ENCODE assay signal across 10 mouse cellular contexts in the genomic region with DNA sequence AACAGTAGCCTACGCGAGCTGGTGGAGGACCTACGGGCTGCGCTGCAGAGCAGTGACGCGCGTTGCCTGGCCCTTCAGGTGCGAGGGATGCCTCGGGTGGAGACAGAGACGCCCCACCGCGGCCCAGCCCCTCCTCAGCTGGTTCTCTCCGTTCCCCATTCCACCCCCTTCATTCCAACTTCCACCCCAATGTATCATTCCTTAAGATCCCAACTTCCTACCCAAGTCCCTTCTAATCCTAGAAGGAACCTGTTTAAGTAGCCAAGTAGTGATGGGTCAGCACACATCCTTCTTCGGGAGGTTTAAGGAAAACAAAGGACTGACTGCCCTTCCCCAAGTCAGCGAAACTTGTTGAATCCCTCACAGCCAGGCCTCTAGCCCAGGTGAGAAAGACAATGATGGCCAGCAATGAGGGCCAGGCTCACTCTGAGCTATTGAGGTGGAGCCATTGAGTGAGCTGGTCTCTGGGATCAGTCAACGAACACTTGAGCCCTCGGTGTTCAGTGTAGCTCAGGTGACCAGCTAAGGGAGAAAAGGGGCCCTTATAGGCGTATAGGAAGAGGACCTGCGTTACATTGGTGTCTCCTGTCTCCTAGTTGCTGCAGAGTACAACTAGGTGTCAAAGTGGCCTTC. TPM values are rescaled to one million over a fixed set of nuclear protein-coding genes. Genes with fewer than 3 reads are reported as not detected.
DNase-seq lines count a peak whose midpoint lies in the region; ATAC-seq lines count a peak whose summit lies in the region.
"Had no signal": no experiment of that assay in that cellular context is flagged by ENCODE, and none has a peak within 500 bp of the region (broad histone marks: within the 10 kb centered on the region; RNA-seq: fewer than 3 reads in every experiment).

No protein-coding gene starts in this region.

- no peaks in the 10 kb centered on the region for H3K9me3 ChIP-seq in heart, embryonic 12.5 days (replicated peaks)
- no peaks in the 10 kb centered on the region; the same call in 1 of the 2 replicates for H3K9me3 ChIP-seq in hindbrain, embryonic 12.5 days (replicated peaks)
- no peaks in the 10 kb centered on the region for H3K9me3 ChIP-seq in midbrain, embryonic 13.5 days

- peaks cover 85% of the 10 kb centered on the region for H3K27me3 ChIP-seq in heart, embryonic 12.5 days (replicated peaks)
- H3K27me3 ChIP-seq in hindbrain, embryonic 12.5 days: peaks cover 64% of the 10 kb centered on the region
- H3K27me3 ChIP-seq in midbrain, embryonic 13.5 days: peaks cover 60% of the 10 kb centered on the region
- H3K27me3 ChIP-seq: CH12.LX had no signal

- DNase-seq in heart, adult 9 months (ENCODE audit: low spot score in 2 of 2): no peak
- DNase-seq in R1 (ENCODE audit: low read depth, low spot score): peak; percentile 23
- no peak for DNase-seq in urinary bladder, adult 18-20 months (ENCODE audit: low spot score in 2 of 2)

- H3K27ac ChIP-seq in heart, embryonic 12.5 days (ENCODE audit: poor library complexity, severe bottlenecking): no peak overlapping the region
- peak overlapping the region; percentile 70 for H3K27ac ChIP-seq in hindbrain, embryonic 12.5 days
- H3K27ac ChIP-seq in midbrain, embryonic 13.5 days: peak overlapping the region; percentile 45; the same call in 1 of the 2 replicates
- H3K27ac ChIP-seq: macrophage had no signal

- peaks cover 37% of the 10 kb centered on the region for H3K4me1 ChIP-seq in heart, embryonic 12.5 days (replicated peaks)
- H3K4me1 ChIP-seq in hindbrain, embryonic 12.5 days: peaks cover 31% of the 10 kb centered on the region
- H3K4me1 ChIP-seq in midbrain, embryonic 13.5 days (replicated peaks): peaks cover 38% of the 10 kb centered on the region

- peak; percentile 16; the same call in 1 of the 2 replicates for ATAC-seq in heart, embryonic 12.5 days (ENCODE audit: insufficient number of reproducible peaks, low FRiP score)
- no peak for ATAC-seq in hindbrain, embryonic 12.5 days (ENCODE audit: low FRiP score)
- ATAC-seq in midbrain, embryonic 13.5 days: peak; percentile 76
- ATAC-seq in frontal cortex, adult (ENCODE audit: low TSS enrichment): no peak; the same call in 1 of the 2 replicates
- ATAC-seq in cerebellum, adult (ENCODE audit: insufficient number of reproducible peaks, low FRiP score, low TSS enrichment): no peak

- WGBS in heart, embryonic 12.5 days: 3% methylated on average over 19 of the region's 19 CpGs
- 3% methylated on average over 19 of the region's 19 CpGs for WGBS in hindbrain, embryonic 12.5 days
- 3% methylated on average over 19 of the region's 19 CpGs for WGBS in midbrain, embryonic 13.5 days

- no peaks in the 10 kb centered on the region for H3K36me3 ChIP-seq in heart, embryonic 12.5 days
- no peaks in the 10 kb centered on the region for H3K36me3 ChIP-seq in hindbrain, embryonic 12.5 days
- no peaks in the 10 kb centered on the region for H3K36me3 ChIP-seq in midbrain, embryonic 13.5 days

- peak overlapping the region; percentile 67 for H3K9ac ChIP-seq in heart, embryonic 12.5 days
- peak overlapping the region; percentile 78 for H3K9ac ChIP-seq in hindbrain, embryonic 12.5 days
- peak overlapping the region; percentile 70 for H3K9ac ChIP-seq in midbrain, embryonic 13.5 days (replicated peaks)

- peak overlapping the region; percentile 62 for H3K4me3 ChIP-seq in heart, embryonic 12.5 days
- H3K4me3 ChIP-seq in hindbrain, embryonic 12.5 days: peak overlapping the region; percentile 65
- H3K4me3 ChIP-seq in midbrain, embryonic 13.5 days (replicated peaks): peak overlapping the region; percentile 51

- H3K4me2 ChIP-seq in heart, embryonic 12.5 days: peak overlapping the region; percentile 84
- H3K4me2 ChIP-seq in hindbrain, embryonic 12.5 days (replicated peaks): peak overlapping the region; percentile 93
- H3K4me2 ChIP-seq in midbrain, embryonic 13.5 days (replicated peaks): peak overlapping the region; percentile 68

RNA-seq across cellular contexts. Expression of a gene that starts 0.9 kb away (rescaled TPM):
- polyA plus RNA-seq in heart, embryonic 12.5 days (2016; fragmentation: Nextera tagmentation; extraction: Ambion mirVana): 0.46 and 0.73 TPM in 2 replicates
- 8.2 and 9.7 TPM in 2 replicates for polyA plus RNA-seq in hindbrain, embryonic 12.5 days (2016; fragmentation: Nextera tagmentation; extraction: Ambion mirVana)
- polyA plus RNA-seq in midbrain, embryonic 13.5 days (2015; fragmentation: Nextera tagmentation; extraction: Ambion mirVana): 3.2 and 4.2 TPM in 2 replicates
- polyA plus RNA-seq: macrophage had no signal

RNA-seq across cellular contexts. Expression of a gene that starts 46.3 kb away (rescaled TPM):
- polyA plus RNA-seq in heart, embryonic 12.5 days (2016; fragmentation: Nextera tagmentation; extraction: Ambion mirVana): 6.2 and 8.2 TPM in 2 replicates
- 1.8 and 2.6 TPM in 2 replicates for polyA plus RNA-seq in hindbrain, embryonic 12.5 days (2016; fragmentation: Nextera tagmentation; extraction: Ambion mirVana)
- 0.54 and 1.1 TPM in 2 replicates for polyA plus RNA-seq in midbrain, embryonic 13.5 days (2015; fragmentation: Nextera tagmentation; extraction: Ambion mirVana)

RNA-seq across cellular contexts. Expression of a gene that starts 59.6 kb away (rescaled TPM):
- polyA plus RNA-seq in heart, embryonic 12.5 days (2016; fragmentation: Nextera tagmentation; extraction: Ambion mirVana): 9.2 and 10.4 TPM in 2 replicates
- polyA plus RNA-seq in hindbrain, embryonic 12.5 days (2016; fragmentation: Nextera tagmentation; extraction: Ambion mirVana): 13.0 and 14.4 TPM in 2 replicates
- 8.9 and 10.7 TPM in 2 replicates for polyA plus RNA-seq in midbrain, embryonic 13.5 days (2015; fragmentation: Nextera tagmentation; extraction: Ambion mirVana)

Comparison
In these comparisons a context has a peak if more than half of its experiments do, and no peak if none do; other contexts are left out.
1. ATAC-seq: peak in heart, embryonic 12.5 days (single experiment) and midbrain, embryonic 13.5 days (single experiment); none in hindbrain, embryonic 12.5 days (single experiment), frontal cortex, adult (single experiment) and cerebellum, adult (single experiment).
2. Peak in every context shown above with its lines, with median percentiles within 50 percentile points of each other: H3K4me2 ChIP-seq, H3K4me3 ChIP-seq and H3K9ac ChIP-seq.